Mouse (Mus musculus) layer of hippocampus, adult 6 months (tissue): ENCODE results near the gene Olfr641. TPM values are rescaled to one million over a fixed set of nuclear protein-coding genes. Genes with fewer than 3 reads are reported as not detected.

Source experiments
- long read RNA-seq, 2 experiments: library from polyadenylated mRNA; unstranded; transcript quantifications; one replicate each; pipeline ENCODE4 v2.0.0; 2019 to 2020
- polyA plus RNA-seq: library from polyadenylated mRNA; unstranded; fragments of <200 nt; fragmentation: Nextera tagmentation; gene quantifications from 2 replicates; pipeline ENCODE4 v1.2.3, GENCODE M21; 2021

The Olfr641 gene
- not detected in 2 replicates for polyA plus RNA-seq
- long read RNA-seq, experiment 1: 0 reads
- long read RNA-seq, experiment 2: 0 reads

DNA sequence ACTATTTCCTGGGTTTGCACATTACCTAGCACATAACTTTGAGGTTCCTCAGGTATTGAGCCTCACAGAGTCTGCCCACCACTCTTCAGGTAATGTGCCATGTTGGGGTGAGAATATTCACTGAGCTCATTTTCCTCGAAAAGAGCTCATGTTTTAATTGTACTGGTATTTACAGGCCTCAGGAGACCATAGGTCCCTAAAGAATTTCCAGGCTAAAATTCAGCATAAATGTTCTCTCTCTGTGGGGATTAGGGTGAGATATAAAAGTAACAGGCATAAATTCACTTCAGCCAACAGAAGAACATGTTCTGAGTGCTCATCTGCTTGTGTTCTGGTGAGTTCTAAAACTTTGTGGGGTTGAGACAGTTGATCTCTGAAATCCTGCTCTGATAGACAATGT, at the start of gene Olfr641:
Gene Olfr641, plus strand, starts transcription at position 301 of the 400 bp plus-strand sequence.

GRCm38 (mm10) chr7:103998446-103998845, 36.8 kb upstream of the Olfr641 start, which contains the start of gene Olfr638:
Olfr638 (plus strand) TSS chr7:103998746.

GRCm38 (mm10) chr7:104017203-104017602, 18.0 kb upstream of the Olfr641 start, which contains the start of gene Olfr639:
Olfr639 (minus strand) TSS chr7:104017303.

GRCm38 (mm10) chr7:104025473-104025872, 9.8 kb upstream of the Olfr641 start, which contains the start of gene Olfr640:
Olfr640 (minus strand) TSS chr7:104025573.

GRCm38 (mm10) chr7:104052566-104052965, 17.3 kb downstream of the Olfr641 start, which contains the start of gene Olfr642:
Olfr642 (minus strand) TSS chr7:104052666.

GRCm38 (mm10) chr7:104061345-104061744, 26.1 kb downstream of the Olfr641 start, which contains the start of gene 4930516K23Rik:
4930516K23Rik (minus strand) TSS chr7:104061445.

GRCm38 (mm10) chr7:104071769-104072168, 36.5 kb downstream of the Olfr641 start, which contains the start of gene Olfr644:
Olfr644 (minus strand) TSS chr7:104071869.

GRCm38 (mm10) chr7:104085365-104085764, 50.1 kb downstream of the Olfr641 start, which contains the start of gene Olfr645:
Olfr645 (minus strand) TSS chr7:104085465.

Other genes starting within 250 kb of the Olfr641 start
- gene Olfr67, start 243.6 kb upstream of the Olfr641 start, polyA plus RNA-seq: not detected in 2 replicates
- gene Hbb-bt, start 221.4 kb upstream of the Olfr641 start, polyA plus RNA-seq: 0.80 and 2.0 TPM in 2 replicates
- gene Hbb-bs, start 207.3 kb upstream of the Olfr641 start, polyA plus RNA-seq: 6.5 and 12.6 TPM in 2 replicates
- gene Hbb-bh2, start 194.9 kb upstream of the Olfr641 start, polyA plus RNA-seq: not detected in 2 replicates
- not detected in 2 replicates for gene Hbb-bh1, start 192.3 kb upstream of the Olfr641 start, polyA plus RNA-seq
- not detected in 2 replicates for gene Hbb-y, start 182.2 kb upstream of the Olfr641 start, polyA plus RNA-seq
- not detected in 2 replicates for gene Olfr66, start 149.2 kb upstream of the Olfr641 start, polyA plus RNA-seq
- gene Olfr64, start 141.0 kb upstream of the Olfr641 start, polyA plus RNA-seq: not detected in 2 replicates
- not detected in 2 replicates for gene Olfr65, start 132.0 kb upstream of the Olfr641 start, polyA plus RNA-seq
- gene Olfr631, start 106.6 kb upstream of the Olfr641 start, polyA plus RNA-seq: not detected in 2 replicates
- gene Olfr632, start 101.1 kb upstream of the Olfr641 start, polyA plus RNA-seq: not detected in 2 replicates
- gene Olfr633, start 91.0 kb upstream of the Olfr641 start, polyA plus RNA-seq: not detected in 2 replicates
- gene Olfr635, start 64.3 kb upstream of the Olfr641 start, polyA plus RNA-seq: not detected in 2 replicates
- gene Olfr638, start 36.7 kb upstream of the Olfr641 start, polyA plus RNA-seq: not detected in 2 replicates
- gene Olfr639, start 18.1 kb upstream of the Olfr641 start, polyA plus RNA-seq: not detected in 2 replicates
- not detected in 2 replicates for gene Olfr640, start 9.9 kb upstream of the Olfr641 start, polyA plus RNA-seq
- gene Olfr642, start 17.2 kb downstream of the Olfr641 start, polyA plus RNA-seq: not detected in 2 replicates
- not detected in 2 replicates for gene 4930516K23Rik, start 26.0 kb downstream of the Olfr641 start, polyA plus RNA-seq
- not detected in 2 replicates for gene Olfr644, start 36.4 kb downstream of the Olfr641 start, polyA plus RNA-seq
- not detected in 2 replicates for gene Olfr645, start 50.0 kb downstream of the Olfr641 start, polyA plus RNA-seq
- not detected in 2 replicates for gene Olfr646, start 69.4 kb downstream of the Olfr641 start, polyA plus RNA-seq
- gene Ubqln5, start 94.4 kb downstream of the Olfr641 start, polyA plus RNA-seq: not detected in 2 replicates
- gene Olfr643, start 102.0 kb downstream of the Olfr641 start, polyA plus RNA-seq: not detected in 2 replicates
- not detected in 2 replicates for gene Ubqln3, start 107.8 kb downstream of the Olfr641 start, polyA plus RNA-seq
- gene Ubqlnl, start 115.1 kb downstream of the Olfr641 start, polyA plus RNA-seq: not detected in 2 replicates
- gene Olfm5, start 129.4 kb downstream of the Olfr641 start, polyA plus RNA-seq: not detected in 2 replicates
- not detected in 2 replicates for gene Olfr648, start 147.9 kb downstream of the Olfr641 start, polyA plus RNA-seq
- gene Olfr649, start 160.5 kb downstream of the Olfr641 start, polyA plus RNA-seq: not detected in 2 replicates
- gene Trim6, start 183.3 kb downstream of the Olfr641 start, polyA plus RNA-seq: 0.15 and 0.18 TPM in 2 replicates
- 1.2 and 2.2 TPM in 2 replicates for gene Trim34a, start 209.0 kb downstream of the Olfr641 start, polyA plus RNA-seq